Mouse (Mus musculus): ENCODE results near the gene Gm47969. TPM values are rescaled to one million over a fixed set of nuclear protein-coding genes. Genes with fewer than 3 reads are reported as not detected.

Gene Gm47969
- not detected in 4 replicates for total RNA-seq (2023)

GRCm38 (mm10) chr1:83044882-83045427, at the start of gene Gm47969:
TSS of gene Gm47969 (plus strand) at chr1:83044932.

GRCm38 (mm10) chr1:83000306-83000705, 44.4 kb upstream of the Gm47969 start, which contains the start of gene Gm47959:
TSS of gene Gm47959 (plus strand) at chr1:83000548.

GRCm38 (mm10) chr1:83038109-83038672, 6.5 kb upstream of the Gm47969 start, which contains the start of gene Slc19a3:
TSS of gene Slc19a3 (minus strand) at chr1:83038448.

GRCm38 (mm10) chr1:83042380-83042779, 2.4 kb upstream of the Gm47969 start, which contains the start of gene Krtap28-10:
TSS of gene Krtap28-10 (minus strand) at chr1:83042480.

GRCm38 (mm10) chr1:83059278-83059677, 14.5 kb downstream of the Gm47969 start, which contains the start of gene A030005K14Rik:
TSS of gene A030005K14Rik (minus strand) at chr1:83059378.

GRCm38 (mm10) chr1:83060643-83061042, 15.9 kb downstream of the Gm47969 start, which contains the start of gene Krtap28-13:
TSS of gene Krtap28-13 (plus strand) at chr1:83060930.

Other genes with a start within 250 kb of the Gm47969 start
- 52.8 to 57.3 TPM (median 55.1 TPM) in 4 replicates for gene Agfg1, start 205.4 kb upstream of the Gm47969 start, total RNA-seq (2023)
- 0.72 to 1.8 TPM (median 1.4 TPM) in 4 replicates for gene A030005L19Rik, start 131.6 kb upstream of the Gm47969 start, total RNA-seq (2023)
- gene A030014E15Rik, start 120.0 kb upstream of the Gm47969 start, total RNA-seq (2023), result not detected in 4 replicates
- gene Gm6217, start 113.5 kb upstream of the Gm47969 start, total RNA-seq (2023), result not detected in 4 replicates
- not detected in 4 replicates for gene A030003K21Rik, start 101.5 kb upstream of the Gm47969 start, total RNA-seq (2023)
- gene Gm7544, start 88.9 kb upstream of the Gm47969 start, total RNA-seq (2023), result not detected in 4 replicates
- gene Gm47955, start 84.6 kb upstream of the Gm47969 start, total RNA-seq (2023), result not detected in 4 replicates
- not detected in 4 replicates for gene Gm47959, start 44.4 kb upstream of the Gm47969 start, total RNA-seq (2023)
- gene Slc19a3, start 6.5 kb upstream of the Gm47969 start, total RNA-seq (2023), result not detected in 4 replicates
- not detected in 4 replicates for gene Krtap28-10, start 2.5 kb upstream of the Gm47969 start, total RNA-seq (2023)
- not detected in 4 replicates for gene A030005K14Rik, start 14.4 kb downstream of the Gm47969 start, total RNA-seq (2023)
- not detected in 4 replicates for gene Krtap28-13, start 16.0 kb downstream of the Gm47969 start, total RNA-seq (2023)
- gene Ccl20, start 71.8 kb downstream of the Gm47969 start, total RNA-seq (2023), result not detected in 4 replicates
- gene Daw1, start 114.8 kb downstream of the Gm47969 start, total RNA-seq (2023), result not detected in 4 replicates

All from B cell, adult 62 days (primary cell).